Mouse (Mus musculus) ovary, postnatal 14 days (tissue): Measurements from ENCODE around the gene Wdtc1.

Experiments used
- DNase-seq: peaks from one replicate; pipeline ENCODE4 v3.0.0; 2022; ENCODE audit warnings: low spot score

The Wdtc1 gene

DNA sequence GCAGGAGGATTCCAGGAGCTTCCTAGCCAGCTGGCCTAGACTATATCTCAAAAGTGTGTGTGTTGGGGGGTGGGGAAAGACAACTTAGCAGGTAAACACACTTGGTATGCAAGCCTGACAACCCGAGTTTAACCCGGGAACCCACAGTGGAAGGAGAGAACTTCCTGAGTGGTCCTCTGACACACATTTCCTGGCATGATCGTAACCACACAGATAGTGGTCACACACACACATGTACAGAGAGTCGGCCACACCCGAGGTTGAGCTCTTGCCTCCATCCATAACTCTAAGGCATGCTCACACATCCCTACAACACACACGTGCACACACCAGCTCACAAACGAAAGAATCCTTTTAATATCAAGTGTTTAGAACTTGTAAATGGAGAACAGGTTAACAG lies 25.2 kb downstream of the Wdtc1 start:
- DNase-seq: no peak

DNA sequence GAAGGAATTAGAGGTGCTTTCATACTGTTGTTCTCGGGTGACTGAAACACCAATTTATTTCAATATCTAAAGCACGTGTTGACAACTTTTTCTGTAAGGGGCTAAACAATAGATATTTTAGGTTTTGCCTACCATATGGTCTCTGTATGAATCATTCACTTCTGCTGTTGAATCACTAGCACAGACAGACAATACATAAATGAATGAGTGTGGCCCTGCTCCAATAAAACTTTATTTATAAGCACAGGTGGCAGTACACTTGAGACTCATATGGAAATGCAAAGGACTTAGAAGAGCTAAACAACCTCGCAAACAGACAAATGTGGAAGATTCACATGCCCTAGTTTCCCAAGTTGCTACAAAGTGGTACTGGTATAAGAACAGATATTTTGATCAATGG lies 33.6 kb downstream of the Wdtc1 start:
- DNase-seq: no peak

- no peak for DNase-seq
Measured at GRCm38 (mm10) chr4:133315991-133316390, 37.3 kb downstream of the Wdtc1 start.

DNA sequence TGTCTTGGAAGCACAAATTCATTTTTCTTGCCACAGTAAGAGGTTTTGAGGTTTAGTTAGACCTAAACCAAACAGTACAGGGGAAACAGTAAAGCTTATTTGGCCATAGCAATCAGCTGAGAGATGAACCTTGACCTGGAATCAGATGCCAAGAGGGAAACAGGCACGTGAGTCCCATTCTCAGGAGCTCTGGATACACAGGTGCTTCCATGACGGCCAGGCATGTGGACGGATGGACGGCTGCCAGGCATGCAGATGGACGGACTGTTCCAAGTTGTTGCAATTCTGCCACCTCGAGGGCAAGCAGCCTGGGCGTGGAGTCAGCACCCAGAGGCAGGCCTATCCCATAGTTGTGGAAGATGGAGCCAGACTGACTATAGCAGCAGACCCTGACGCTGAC lies 38.4 kb downstream of the Wdtc1 start:
- DNase-seq: no peak

- DNase-seq: peak; percentile 93
Measured at GRCm38 (mm10) chr4:133309948-133310347, 43.3 kb downstream of the Wdtc1 start.

- DNase-seq: peak; percentile 55
Measured at GRCm38 (mm10) chr4:133307331-133307730, 46.0 kb downstream of the Wdtc1 start.

GRCm38 (mm10) chr4:133305825-133306224 lies 47.5 kb downstream of the Wdtc1 start:
- no peak for DNase-seq

- DNase-seq: no peak
Measured at GRCm38 (mm10) chr4:133304770-133305169, 48.5 kb downstream of the Wdtc1 start.

DNA sequence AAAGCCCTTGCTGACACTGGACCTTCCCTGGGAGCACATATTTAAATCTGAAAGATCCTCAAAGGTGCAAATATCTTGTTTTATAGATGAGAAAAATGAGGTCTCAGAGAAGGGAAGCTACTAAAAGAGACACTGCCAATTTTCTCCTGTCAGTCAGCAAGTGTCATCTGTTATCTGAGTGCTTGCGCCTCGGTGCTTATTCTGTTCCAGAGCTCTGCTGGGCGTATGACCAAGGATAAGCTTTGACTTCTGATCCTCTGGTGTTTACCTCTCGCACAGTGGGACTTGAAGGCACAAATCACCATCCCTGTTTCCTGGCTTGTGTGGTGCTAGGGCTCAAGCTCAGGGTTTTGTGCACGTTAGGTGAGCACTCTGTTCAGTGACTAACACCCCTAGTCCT lies 50.6 kb downstream of the Wdtc1 start:
- DNase-seq: no peak

- DNase-seq: peak; percentile 63
Measured at GRCm38 (mm10) chr4:133301802-133302201, 51.5 kb downstream of the Wdtc1 start.

DNA sequence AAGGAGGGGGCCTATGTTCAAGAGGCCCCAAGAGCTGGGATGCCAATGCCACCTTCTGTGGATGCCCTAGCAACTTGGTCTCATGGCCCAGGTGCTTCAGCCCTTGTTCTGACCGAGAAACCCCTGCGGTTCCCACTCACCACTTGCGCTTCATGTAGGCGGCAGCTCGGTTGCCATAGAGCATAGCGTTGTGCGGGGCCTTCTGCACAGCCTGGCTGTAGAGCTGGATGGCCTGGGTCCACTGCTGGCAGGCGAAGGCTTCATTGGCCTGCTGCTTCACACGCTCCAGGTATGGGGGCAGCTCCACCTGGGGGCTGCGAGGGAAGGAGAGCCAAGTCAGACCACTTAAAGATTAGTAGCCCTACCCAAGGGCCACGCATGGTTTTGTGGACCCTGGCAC lies 52.9 kb downstream of the Wdtc1 start:
- no peak for DNase-seq

- no peak for DNase-seq
Measured at GRCm38 (mm10) chr4:133299701-133300100, 53.6 kb downstream of the Wdtc1 start.

DNA sequence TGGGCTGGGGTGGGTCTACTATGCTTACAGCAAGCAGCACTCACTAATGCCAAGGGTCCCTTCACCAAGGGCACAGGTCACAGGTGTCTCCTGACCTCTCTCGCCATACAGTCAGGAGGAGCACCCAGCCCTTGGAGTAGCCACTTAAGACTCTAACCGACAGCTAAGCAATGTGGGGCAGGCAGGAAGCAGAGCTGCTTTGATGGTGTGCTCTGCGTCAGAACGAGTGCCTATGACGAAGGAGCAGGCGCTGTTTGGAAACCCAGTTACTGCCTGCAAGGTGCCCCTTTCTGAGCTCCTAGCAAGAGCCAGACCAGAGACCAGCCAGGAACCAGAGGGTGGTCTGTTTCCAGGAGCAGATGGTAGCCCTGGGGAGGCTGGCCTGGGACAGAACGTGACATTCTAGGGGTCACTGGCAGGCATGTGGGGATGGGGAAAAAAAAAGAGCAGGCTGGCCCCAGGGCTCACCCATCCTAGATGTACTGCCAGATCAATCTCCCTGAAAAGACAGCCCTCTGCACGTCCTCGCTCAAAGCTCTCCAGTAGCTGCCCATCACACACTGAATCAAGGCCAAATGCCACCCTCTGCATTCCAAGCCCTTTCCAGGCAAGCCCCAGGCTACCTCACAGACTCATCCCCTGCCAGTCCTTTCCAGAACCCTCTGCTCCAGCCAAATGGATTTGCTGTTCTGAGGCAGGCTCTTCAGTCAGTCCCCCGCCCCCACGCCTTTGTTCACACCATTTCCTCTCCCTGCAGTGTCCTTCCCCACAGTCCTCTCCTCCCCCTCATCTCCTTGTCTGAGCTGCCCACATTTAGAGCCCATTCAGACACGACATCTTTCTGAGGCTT lies 54.5 kb downstream of the Wdtc1 start:
- no peak for DNase-seq

DNA sequence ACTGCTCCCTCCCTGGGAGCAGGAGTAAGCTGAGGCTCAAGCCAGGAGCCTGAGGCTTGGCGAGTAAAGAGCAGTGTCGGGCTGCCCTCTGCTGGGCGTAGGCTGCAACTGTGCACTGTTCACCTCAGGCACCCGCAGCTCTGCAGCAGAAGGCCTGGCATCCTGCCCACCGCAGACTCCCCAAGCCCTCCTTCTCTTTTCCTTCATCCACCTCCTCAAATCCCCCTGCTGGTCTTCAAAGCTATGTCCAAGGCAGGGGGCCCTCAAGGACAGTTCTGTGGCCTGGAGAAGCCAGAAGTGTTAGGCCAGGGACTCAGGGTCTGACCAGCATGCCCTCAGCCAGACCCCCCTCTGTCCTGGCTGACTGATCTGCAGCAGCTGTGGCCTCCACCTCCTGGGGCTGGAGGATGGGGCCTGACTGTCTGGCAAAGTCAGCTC lies 55.5 kb downstream of the Wdtc1 start:
- DNase-seq: peak; percentile 88

DNA sequence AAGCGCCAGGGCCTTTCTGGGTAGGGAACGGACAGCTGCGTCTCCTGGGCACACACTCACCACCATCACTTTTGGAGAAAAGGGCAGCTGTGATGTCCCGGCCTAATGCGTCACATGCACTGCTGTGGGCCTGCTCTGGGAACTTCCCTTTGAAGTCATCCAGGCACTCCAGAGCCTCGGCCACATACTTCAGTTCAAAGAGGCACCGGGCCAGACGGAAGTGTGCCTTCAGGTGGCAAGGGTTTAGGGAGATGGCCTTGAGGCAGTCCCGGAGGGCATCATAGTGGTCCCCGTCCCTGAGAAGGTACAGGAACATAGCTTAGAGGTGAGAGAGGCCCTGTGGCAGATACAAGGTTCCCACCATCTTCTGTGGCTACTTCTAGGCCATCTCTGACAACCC lies 55.9 kb downstream of the Wdtc1 start:
- no peak for DNase-seq

- DNase-seq: no peak
Measured at GRCm38 (mm10) chr4:133294084-133294483, 59.2 kb downstream of the Wdtc1 start.

DNA sequence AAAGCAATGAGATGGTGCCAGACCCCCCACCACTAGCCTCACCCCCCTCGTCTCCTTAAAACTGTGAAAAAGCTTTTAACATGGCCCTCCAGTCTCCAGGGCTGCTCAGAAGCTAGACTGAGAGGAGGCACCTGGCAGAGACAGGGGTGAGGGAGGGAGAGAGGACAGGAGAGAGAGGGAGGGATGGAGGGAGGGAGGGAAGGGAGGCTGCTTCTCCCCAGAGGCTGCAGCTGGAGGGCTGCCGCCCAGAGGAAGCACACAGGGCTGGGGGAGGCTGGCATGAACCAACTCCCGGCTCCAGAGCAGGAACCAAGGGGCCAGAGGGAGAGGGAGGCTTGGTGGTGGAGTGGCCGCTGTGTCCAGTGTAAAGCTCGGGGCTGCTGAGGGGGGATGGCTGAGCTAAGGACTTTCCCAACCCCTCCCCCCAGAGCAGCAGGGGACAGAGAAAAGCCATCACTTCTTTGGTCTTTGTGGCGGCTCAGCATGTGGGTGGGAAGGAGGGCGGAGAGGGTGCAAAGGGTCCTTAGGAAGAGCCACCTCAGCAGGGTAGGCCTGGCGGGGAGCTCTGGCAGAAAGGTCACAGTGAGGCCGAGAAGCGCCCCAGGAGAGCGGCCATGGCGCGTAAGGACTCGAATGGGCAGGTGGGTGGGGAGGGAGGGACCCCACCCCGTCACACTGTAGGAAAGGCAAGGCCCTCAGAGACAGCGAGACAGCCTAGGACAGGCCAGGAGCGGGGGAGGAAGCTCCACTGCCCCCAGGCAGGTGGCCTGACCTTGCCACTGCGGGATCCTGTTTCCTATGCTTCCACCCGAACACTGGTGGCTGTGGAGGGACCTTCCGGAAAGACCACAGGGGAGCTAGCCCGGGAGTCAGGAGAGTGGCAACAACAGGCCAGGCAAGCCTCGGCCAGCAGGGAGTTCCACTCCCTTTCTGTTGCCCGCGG lies 60.1 kb downstream of the Wdtc1 start:
- no peak for DNase-seq

GRCm38 (mm10) chr4:133292405-133292804 lies 60.9 kb downstream of the Wdtc1 start:
- no peak for DNase-seq

DNA sequence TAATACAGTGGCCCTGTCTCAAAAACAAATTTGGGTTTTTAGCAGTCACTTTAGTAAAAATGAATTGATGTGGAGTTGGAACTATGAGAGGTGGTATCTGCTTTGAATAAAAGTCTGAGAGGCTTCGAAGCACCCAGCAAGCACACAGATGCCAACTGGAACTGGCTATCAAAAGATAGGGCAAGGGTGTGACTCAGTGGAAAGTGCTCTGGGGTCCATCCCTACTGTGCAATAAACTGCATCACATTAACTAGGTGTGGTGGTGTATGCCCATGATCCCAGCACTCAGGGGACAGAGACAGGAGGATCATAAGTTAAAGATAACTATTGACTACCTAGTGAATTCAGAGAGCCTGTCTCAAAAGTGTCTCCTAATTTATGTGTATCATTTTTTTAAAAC lies 62.0 kb downstream of the Wdtc1 start:
- DNase-seq: no peak

DNA sequence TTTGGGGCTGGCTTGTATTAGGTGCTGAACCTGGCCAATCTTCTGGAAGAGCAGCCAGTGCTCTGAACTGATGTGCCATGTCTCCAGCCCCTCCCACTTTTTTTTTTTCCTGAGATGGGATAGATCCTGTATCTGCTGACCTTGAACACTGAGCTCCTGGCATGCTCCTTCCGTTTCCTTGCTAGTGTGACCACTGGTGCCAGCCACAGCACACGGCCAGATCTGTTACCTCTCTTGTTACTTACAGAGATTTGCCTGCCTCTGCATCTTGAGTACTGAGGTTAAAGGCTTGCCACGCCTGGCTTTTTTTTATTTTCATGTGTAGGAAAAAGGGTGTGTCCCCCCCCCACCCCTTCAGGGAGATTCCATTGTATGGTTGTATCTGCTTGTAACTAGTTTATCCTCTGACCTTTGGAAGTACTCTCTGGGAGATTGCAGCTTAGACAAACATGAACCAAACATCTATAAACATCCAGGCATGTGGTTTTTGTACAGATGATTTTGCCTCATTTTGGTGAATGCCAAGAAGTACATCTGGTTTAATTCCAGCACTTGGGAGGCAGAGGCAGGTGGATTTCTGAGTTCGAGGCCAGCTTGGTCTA lies 66.7 kb downstream of the Wdtc1 start:
- DNase-seq: no peak

DNA sequence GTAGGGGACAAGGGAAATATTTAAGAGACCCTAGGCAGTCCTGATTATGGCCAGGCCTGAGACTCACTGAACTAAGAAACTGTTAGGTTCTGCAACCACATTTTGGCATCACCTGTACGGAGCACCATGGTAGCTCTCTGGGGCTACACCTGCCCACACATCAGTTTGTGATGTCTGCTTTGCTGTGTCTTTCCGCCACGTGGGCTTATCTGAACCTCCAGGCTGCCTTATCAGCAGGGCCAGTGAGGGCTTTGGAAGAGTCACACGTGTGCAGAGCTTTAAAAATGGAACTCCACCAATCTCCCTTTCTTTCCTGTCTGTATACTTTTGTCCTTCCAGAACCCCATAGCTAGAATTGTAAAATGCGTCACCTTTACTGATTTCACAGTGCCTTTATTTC lies 67.3 kb downstream of the Wdtc1 start:
- DNase-seq: no peak

DNA sequence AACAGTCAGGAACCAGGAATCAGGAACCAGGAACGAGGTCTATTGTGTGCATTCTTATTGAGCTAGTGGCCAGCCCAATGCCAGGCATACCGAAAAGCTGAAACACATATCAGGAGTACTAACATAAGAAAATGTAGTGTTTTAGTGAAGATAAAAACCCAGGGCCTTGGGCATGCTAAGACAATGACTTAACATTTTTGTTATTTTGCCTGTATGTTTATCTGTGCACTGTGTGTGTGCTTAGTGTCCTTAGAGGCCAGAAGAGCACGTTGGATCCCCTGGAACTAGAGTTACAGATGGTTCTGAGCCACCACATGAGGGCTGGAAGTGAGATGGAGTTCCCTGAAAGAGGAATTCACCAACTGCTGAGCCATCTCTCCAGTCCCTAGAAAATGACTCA lies 68.0 kb downstream of the Wdtc1 start:
- no peak for DNase-seq

GRCm38 (mm10) chr4:133282656-133283055 lies 70.6 kb downstream of the Wdtc1 start:
- no peak for DNase-seq
